Mouse (Mus musculus) heart, adult 2 months (tissue): ENCODE measurements around the gene Kmt5b.

Experiments used
- CTCF ChIP-seq: fragments of 200-600 bp; IDR thresholded peaks from 2 replicates; pipeline ENCODE4 v1.8.1; 2022; ENCODE audit warnings: antibody characterized with exemption, mild to moderate bottlenecking, moderate library complexity
- EP300 ChIP-seq: fragments of 200-500 bp; IDR thresholded peaks from 2 replicates; pipeline ENCODE4 v1.6.1; 2011; ENCODE audit warnings: low read depth, low read length, control low read depth; ENCODE audit not compliant: insufficient read depth
- POLR2A ChIP-seq: fragments of 200-500 bp; IDR thresholded peaks from 2 replicates; pipeline ENCODE4 v1.6.1; 2011; ENCODE audit warnings: mild to moderate bottlenecking, low read depth, low read length, control low read depth; ENCODE audit not compliant: insufficient read depth

GRCm38 (mm10) chr19:3846676-3847604 lies 79.7 kb downstream of the Kmt5b start:
- TF ChIP-seq CTCF (no peak), POLR2A (no peak), EP300 (no peak)
